Mouse (Mus musculus): ENCODE data around the gene Usp40.

GRCm38 (mm10) chr1:87933051-87933450, 75.3 kb downstream of the Usp40 start:
- no peak for TF ChIP-seq CTCF (conservative IDR thresholded peaks at IDR 0.05; ENCODE audit: insufficient read depth, insufficient read length, low read depth, low read length)
- TF ChIP-seq POLR2A (IDR thresholded peaks at IDR 0.05; ENCODE audit: low read depth, low read length) = no peak

Data from kidney, adult 2 months (tissue).